Mouse (Mus musculus) E14TG2a.4 (cell line): ENCODE measurements around the gene Kirrel3.

ENCODE experiments used
- CTCF ChIP-seq: conservative IDR thresholded peaks from 2 replicates; pipeline ENCODE4 v1.5.1; 2014; ENCODE audit warnings: low read length
- NANOG ChIP-seq: IDR thresholded peaks from 2 replicates; pipeline ENCODE4 v1.6.1; 2014; ENCODE audit warnings: borderline replicate concordance, low read length, mixed read lengths
- POU5F1 ChIP-seq: IDR thresholded peaks from 2 replicates; pipeline ENCODE4 v1.6.1; 2014; ENCODE audit warnings: low read length, borderline replicate concordance

GRCm38 (mm10) chr9:34703547-34704300 lies 218.0 kb downstream of the Kirrel3 start:
- no peak for TF ChIP-seq CTCF
- TF ChIP-seq NANOG, result no peak
- no peak for TF ChIP-seq POU5F1
